Mouse (Mus musculus): ENCODE measurements around the gene Gm45785.
"Not testable (repeated sequence)": the region's sequence is repeated elsewhere in the genome, so short reads cannot be mapped to it uniquely, and the experiment has no call there.

The Gm45785 gene

DNA sequence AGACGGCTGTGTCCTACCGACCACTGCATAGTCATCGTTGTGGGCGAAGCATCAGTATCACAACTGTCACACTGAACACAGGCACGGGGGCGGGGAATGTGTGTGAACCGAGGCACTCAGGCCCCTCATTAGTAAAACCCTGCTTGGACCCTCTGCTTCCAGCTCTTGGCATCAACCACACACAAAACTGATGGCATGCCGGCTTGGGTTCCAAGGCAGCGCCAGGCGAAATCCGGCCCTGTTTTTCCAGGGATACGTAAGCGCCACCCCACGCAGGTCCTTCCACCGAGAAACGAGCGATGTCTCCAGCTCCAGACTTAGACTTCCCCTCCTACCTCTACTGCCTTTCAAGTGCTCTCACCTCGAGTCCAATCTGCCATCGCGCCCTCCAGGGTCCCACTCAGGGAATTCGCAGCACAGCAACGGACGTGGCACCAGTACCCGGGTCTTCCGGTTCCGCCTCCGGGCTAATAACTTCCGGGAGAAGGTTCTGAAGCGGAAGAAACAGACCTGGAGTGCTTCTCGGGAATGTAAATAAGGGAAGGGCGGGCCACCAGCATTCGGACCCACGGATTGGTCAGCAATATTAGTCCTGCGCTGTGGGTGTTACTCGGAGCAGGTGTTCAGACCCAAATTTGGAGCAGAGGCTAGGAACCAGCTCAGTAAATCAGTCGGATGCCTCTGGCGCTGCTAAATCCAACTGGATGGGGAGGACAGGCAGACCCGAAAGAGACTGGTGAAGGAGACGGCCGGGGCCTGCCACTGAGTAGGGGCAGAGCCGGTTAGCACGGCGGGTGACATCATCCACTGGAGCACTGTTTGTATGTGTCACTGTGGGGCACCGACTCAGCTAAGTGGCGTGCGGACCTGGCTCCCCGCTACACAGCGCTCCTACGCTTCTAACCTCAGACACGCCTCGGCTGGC lies at the start of gene Gm45785:
Gene Gm45785 (minus strand): TSS at position 472 of the 925 bp plus-strand sequence.
- peak; percentile 85 for DNase-seq (ENCODE audit: low read depth)

DNA sequence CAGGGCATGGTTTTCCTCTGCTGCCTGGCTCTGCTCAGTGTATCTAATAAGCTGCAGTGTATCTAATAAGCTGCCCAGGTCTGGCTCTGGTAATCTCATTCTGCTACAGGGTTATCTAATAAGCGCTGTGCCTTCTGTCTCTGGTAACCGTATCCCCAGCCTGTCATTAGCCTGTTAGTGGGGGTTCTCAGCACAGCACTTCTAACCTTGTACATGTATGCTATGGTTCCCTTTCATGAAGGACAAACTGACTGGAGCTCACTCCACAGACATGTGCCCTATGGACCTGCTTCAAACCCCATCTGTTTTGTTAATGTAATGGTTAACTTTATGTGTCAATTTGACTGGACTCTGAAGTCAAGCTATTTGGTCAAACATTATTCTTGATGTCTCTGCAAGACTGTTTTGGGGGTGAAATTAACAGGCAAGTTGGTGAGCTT lies 49.5 kb upstream of the Gm45785 start:
- no peak for DNase-seq (ENCODE audit: low read depth)

DNA sequence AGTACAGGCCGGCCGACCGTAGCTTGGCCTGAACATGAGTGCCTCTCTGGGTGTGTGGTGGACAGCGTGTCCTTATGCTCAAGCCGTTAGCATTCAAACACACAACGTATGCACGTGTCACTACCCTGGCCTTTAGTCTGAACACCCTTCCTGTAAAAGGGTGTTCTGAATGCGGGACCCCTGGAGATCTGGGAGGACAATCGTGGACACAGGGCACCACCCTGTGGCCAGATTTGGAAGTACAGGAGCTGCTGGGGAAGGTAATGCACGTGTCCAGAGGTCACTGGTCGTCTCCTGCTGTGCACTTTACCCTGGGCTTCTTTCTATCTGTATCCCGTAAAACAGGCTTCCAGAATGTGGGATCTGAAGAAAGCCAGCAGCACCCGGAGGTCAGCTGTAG lies 47.1 kb upstream of the Gm45785 start:
- DNase-seq (ENCODE audit: low read depth): no peak

DNA sequence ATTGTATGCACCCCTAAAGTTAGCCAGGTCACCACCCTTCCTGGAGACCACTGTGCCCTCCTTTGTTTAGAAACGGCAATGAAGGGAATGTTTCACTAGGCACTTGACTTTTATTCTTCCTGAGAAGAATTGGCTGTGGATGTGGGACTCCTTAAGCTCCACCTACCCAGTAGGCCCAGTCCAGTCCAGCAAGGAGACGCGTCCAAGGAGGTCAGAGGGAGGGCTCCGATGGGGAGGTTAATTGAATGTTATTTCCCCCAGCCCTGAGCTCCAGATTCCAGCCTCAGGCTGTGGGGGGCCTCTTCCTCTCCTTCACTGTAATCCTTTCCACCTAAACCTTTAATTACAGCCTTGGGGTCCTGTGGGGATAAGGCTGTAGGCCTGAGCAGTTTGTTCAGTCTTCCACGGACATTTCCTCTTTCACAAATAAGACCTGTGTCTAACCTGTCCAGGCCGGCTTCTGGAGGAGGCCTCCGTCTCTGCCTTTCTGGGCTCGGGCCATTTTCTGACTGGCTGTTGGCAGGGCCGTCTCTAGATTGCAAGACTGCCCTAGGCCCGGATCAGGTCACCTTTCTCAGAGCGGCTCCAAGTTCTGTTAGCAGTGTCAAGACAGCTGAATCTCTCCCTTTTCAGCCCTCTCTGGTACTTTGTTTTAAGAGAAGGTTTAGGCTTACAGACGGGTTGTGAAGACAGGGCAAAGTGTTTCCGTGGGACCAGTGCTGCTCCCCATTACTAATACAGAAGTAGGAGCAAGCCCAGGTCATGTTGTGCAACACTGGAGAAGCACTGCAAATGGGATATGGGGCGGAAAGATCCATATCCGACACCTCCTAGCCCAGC lies 46.1 kb upstream of the Gm45785 start:
- no peak for DNase-seq (ENCODE audit: low read depth)

DNA sequence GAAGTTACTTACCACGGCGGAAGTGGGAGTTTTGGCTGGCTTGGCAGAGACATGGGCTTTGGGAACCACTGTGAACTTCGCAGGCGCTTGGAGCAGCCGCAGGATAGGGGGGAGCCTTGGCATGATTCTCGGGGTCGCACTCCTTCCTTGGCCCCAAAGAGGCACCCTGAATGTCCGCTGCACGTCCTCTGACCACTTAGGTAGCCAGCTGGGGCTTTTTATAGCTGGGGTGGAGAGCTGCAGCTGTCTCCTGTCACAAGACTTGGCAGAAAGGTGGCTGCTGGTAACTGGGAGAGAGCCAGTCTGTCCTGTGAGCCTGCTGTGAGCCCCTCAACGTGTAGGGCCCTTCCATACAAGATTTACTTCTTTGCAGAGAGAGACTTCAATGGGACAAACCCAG lies 44.1 kb upstream of the Gm45785 start, which contains the start of gene Cox8b:
Gene Cox8b (minus strand): TSS at position 227 of the 400 bp plus-strand sequence.
- no peak for DNase-seq (ENCODE audit: low read depth)

DNA sequence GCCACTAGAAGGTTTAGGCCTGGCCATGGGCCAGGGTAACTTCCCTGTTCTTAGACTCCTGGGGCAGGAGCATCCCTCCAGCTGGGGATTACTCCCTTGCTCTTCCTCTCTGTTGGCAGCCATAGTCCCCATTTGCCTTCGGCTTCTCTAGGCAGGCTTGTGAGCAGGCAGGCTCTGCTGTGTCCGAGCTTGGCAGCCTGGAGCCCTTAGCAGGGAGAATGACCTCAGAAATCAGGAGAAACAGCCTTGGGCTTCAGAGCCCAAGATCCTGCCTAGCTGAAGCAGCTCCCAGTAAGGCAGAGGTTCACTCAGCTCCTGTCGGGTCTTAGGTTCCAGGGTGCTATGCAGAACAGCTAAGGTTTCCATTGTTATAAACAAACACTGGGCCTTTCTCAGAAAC lies 43.0 kb upstream of the Gm45785 start:
- DNase-seq (ENCODE audit: low read depth): no peak

DNA sequence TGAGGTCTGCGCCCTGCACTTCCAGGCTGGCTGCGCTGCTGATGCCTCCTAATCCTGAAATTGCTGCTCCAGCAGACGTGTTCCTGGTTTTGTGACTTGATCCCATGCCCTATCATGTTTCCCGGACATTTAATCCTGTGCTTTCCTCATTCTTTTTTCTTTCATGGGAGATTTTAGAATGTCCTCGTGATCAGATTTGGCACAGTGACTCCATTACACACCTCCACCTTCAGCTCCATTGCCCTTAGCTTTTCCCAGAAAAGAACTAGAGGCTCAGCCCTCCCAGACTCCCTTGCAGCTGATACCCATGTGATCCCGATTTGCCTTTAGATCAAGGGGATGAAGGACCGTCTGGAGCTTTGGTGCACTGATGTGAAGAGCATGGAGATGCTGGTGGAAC lies 41.7 kb upstream of the Gm45785 start:
- no peak for DNase-seq (ENCODE audit: low read depth)

DNA sequence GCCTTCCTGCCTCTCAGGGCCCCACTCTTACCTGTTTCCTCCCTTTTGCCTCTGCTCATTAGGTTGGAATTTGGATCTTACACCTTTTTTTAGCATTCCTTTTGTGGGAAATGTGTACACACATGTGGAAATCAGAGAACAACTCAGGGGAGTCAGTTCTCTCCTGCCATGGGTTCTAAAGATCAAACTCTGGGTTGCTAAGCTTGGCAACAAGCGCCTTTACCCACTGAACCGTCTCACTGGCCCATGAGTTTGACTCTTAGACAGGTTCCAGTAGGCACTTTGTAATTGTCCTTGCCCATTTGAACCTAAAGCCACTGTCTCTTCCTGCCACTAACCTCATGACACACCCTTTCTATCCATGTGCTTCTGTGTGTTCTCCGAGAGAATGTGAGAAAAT lies 38.5 kb upstream of the Gm45785 start:
- DNase-seq (ENCODE audit: low read depth): no peak

DNA sequence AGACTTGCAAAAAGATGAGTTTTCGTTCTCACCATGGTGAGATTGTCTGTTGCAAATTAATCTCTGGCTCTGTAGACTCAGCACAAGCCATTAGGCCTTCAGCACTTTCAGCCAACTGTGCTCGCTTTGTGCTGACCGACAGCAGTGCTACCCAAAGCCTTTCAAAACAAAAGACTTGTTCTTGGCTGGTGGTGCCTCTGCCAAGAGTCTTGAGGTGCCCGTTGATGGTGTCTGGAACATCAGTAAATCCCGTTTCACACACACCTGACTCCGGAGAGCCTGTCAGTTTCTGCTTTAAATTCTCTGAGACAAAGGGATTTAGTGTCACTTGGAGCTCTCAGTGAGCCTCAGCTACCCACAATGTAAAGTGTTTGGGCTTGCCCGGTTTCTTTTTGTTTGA lies 37.9 kb upstream of the Gm45785 start:
- DNase-seq (ENCODE audit: low read depth): no peak

DNA sequence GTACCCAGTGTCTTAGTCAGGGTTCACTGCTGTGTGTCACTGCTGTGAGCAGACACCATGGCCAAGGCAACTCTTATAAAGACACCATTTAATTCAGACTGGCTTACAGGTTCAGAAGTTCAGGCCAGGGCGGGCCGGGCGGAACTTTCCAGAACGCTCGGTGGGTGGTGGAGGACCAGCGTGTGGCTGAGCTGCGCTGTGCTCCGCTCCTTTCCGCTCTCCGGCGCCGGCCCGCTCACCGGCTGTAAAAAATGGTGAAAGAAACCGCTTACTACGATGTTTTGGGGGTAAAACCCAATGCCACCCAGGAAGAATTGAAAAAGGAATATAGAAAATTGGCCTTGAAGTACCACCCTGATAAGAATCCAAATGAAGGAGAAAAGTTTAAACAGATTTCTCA lies 34.5 kb upstream of the Gm45785 start:
- not testable (repeated sequence) for DNase-seq (ENCODE audit: low read depth)

DNA sequence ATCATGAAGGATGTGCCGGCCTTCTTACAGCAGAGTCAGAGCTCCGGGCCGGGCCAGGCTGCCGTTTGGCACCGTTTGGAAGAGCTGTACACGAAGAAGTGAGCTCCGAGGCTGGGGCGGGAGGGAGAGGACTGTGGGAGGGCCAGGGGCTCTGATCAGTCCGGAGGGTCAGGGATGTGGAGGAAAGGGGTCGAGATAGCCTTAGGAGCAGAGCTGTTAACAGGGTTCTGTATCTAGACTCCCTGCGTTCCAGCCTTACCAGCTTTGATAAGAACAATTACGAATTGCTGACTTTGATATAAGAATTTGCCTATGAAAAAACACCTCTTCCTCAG lies 26.3 kb upstream of the Gm45785 start:
- no peak for DNase-seq (ENCODE audit: low read depth)

DNA sequence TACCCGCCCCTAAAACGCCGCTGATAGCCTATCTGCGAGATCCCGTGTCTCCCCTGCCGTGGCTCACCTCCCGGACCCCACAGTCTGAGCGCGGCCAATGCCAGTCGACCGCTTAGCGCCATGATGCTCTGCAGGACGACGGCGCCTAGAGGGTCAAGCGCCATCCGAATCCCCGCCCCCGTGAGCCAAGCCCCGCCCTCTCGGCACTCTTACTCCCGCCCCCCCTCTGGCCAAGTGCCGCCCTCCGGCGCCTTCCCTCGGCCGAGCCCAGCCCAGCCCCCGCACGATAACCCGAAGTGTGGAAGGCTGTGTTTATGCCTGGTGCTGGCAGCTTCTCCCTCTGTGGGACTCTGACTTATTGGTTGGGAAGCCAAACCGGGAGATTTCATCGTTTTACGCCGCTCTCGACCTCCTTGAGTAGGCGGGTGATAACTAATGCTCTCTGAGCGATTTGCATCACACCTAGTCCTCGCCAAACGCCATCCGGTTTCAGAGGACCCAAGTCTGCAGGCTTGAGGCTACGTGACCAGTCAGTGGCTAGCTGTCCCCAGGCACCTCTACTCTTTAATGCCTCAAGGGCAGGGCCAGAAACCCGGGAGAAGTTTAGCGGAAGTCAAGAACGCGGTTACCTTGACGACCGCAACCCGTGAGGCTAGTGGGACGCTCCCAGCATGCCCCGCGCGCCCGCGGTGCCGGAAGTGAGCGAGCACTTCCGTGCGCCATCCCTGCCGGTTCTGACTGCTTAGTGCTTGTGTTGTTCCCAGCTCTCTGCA lies 25.8 kb upstream of the Gm45785 start, which contains the start of the genes Psmd13 and Sirt3:
Gene Psmd13 (plus strand): TSS at position 273 of the 773 bp plus-strand sequence.
Gene Sirt3 (minus strand): TSS at position 614 of the 773 bp plus-strand sequence.
- peak; percentile 91 for DNase-seq (ENCODE audit: low read depth)

DNA sequence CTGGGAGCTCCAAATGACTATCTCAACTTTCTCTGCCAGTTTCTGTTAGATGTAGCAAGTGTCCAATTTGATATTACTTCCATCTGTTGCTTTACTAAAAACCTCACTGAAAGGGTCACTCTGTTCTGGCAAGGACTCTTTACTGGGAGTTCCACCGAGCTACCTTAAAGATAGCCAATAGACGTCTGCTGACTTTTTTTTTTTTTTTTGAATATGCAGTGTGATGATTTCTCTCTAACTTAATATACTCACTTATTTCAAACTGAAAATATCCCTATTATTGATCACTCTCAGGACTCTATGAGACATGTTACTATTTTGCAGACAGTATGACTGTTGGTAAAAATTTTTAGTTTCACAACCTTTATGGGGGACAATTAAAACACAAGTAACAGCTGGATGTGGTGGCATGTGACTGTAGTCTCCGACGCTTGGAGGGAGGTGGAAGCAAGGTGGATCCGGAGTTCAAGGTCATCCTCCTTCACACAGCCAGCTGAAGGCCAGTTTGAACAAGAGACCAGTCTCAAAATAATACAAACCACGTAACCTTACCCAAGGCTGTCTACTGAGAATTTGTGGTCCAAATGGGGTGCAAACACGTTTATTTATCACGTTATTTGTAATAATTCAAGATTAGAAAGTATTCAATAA lies 24.9 kb upstream of the Gm45785 start:
- DNase-seq (ENCODE audit: low read depth): no peak

DNA sequence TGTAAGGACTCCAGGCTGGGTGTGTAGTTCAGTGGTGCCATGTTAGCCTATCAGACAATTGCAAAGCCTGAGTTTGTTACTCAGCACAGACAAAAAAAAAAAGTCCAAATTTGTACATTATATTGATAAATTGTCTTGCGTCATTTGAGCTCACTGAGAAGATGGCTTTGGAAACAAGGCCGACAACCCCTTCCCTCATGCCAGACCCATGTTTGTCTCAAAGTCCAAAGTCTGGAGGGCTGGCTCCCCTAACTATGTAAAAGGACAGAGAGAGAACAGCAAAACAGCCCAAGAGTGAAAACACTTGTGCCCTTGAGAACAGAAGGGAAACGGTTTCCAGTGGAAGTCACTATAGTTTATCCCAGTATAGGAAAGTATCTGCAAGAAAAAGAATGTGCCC lies 24.3 kb upstream of the Gm45785 start:
- DNase-seq (ENCODE audit: low read depth): no peak

DNA sequence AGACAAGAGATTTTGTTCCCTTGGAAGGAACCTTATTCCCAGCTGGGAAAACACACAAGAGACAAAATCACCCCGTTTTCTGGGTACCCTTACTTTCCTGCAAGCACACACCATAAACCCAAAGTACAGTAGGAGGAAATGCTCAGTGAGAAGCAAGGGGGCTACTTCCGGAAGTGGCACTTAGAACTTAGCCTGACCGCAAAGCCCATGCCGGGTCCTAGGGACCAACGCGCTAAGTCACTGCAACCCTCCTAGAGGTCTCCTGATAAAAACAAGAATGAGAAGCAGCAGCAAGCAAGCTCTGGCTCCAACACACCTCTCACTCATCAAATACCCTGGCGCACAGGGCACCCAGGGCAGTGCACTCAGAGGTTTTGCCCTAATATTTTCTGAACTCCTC lies 23.2 kb upstream of the Gm45785 start:
- no peak for DNase-seq (ENCODE audit: low read depth)

DNA sequence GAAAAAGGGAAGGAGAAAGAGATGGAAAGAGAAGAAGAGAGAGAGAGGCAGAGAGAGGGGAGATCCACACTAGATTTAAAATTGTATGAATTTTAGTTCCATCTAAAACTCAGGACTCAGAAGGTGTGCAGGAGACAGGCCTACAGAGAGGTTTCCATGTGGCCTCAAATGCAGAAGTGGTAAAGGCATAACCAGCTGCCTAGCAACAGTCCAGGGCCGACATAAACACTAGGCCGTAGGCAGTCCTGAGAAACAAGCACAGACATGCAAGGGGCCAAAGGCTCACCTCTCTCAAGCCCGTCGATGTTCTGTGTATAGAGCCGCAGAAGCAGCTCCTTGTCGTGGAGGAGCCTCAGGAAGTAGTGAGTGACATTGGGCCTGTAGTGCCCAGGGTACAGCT lies 21.2 kb upstream of the Gm45785 start:
- no peak for DNase-seq (ENCODE audit: low read depth)

DNA sequence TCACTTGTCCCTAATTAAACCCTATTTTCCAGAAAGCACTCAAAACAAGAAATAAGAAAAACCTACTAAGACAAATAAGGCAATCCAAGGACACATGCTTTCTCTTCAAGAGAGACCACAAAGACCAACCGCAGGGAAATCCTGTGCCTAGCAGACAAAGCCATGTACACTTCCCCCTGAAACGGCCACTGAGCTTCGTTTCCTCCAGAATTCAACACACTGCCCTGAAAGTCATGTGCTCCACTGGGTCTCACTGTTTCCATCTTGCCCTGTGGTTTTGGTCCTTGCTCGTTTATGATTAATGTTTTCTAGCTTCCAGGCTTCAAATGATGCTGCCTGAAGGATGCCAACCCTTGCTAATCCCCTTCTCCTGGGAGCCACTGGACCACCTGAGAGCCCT lies 18.1 kb upstream of the Gm45785 start:
- no peak for DNase-seq (ENCODE audit: low read depth)

DNA sequence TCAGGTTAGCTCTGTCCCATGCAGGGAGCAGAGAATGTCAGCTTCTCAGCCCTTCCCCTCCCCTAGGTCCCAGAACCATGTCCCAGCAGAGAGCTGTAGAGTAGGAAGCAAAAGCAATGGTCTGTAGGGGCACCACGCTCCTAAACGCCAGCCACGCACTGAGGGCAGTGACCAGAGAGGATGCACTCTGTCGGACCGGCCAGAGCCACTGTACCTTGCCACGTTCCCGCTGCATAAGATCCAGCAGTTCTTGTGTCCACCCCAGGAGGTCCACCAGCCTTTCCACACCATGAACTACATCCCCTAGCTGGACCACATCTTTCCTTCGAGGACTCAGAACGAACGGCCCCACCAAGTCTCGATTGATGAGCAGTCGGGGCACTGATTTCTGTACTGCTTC lies 8.6 kb upstream of the Gm45785 start:
- no peak for DNase-seq (ENCODE audit: low read depth)

DNA sequence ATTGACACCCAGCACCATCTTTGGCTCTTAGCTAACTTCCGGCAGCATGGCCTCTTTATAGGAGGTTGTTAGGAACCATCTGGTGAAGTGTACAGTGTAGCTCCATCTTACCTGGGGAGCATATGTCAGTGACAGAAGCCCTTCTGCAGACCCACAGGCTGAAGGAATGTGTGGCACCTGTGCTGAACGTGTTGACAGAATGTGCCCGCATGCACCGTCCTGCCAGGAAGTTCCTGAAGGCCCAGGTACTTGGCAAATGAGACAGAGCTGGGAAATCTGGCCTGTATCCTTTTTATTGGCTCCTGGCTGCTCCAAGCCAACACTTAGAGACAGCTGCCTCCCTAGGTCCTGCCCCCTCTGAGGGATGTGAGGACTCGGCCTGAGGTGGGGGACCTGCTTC lies 4.6 kb upstream of the Gm45785 start:
- DNase-seq (ENCODE audit: low read depth): no peak

DNA sequence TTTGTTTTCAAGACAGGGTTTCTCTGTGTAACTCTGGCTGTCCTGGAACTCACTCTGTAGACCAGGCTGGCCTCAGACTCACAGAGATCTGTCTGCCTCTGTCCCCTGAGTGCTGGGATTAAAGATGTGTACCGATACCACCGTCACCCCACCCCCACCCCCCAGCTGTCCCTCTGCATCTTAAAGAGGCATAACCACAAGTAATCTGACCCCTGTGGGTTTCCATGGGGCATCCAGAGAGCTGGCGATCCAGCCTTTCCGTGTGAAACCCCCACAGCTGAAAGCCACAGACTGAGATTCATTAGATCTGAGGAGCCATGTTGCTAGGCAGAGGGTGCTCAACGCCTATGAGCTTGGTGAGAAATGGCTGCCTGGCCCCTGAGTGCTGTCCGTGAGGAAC lies 3.9 kb upstream of the Gm45785 start:
- no peak for DNase-seq (ENCODE audit: low read depth)

DNA sequence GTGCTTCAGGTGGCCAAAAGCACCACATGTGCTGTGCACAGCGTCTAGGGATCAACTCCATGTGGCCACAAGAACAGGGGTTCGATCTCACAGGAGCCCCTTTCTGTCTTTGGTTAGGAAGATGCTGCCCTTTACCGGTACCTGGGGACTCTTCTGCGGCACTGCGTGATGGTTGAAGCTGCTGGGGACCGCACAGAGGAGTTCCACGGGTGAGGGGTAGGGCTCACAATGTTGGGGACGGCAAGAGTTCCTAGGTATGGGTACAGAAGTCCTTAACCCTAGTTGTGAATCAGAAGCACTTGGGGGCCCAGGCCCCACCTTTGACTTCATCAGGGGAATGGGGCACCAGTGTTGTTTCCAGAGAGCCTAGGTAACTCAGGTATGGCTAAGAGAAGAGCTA lies 2.6 kb upstream of the Gm45785 start:
- DNase-seq (ENCODE audit: low read depth): no peak
